Mouse (Mus musculus) liver, adult 2 months (tissue): ENCODE measurements around the gene Krcc1. TPM values are rescaled to one million over a fixed set of nuclear protein-coding genes. Genes with fewer than 3 reads are reported as not detected.
"Not testable (repeated sequence)": the region's sequence is repeated elsewhere in the genome, so short reads cannot be mapped to it uniquely, and the experiment has no call there.

Source experiments
- DNase-seq: peaks from one replicate; pipeline ENCODE4 v3.0.0-alpha.2; 2011; ENCODE audit warnings: low read depth, low spot score; ENCODE audit errors: extremely low read depth
- H3K27ac ChIP-seq: fragments of 200-500 bp; replicated peaks from 2 replicates; pipeline ENCODE4 v1.5.1; 2012; ENCODE audit warnings: low read depth, mild to moderate bottlenecking, control low read depth, inconsistent platforms, low read length; ENCODE audit not compliant: insufficient read depth
- H3K27me3 ChIP-seq: fragments of 200-500 bp; 2 replicates; pipeline ENCODE4 v1.6.1; 2012; ENCODE audit warnings: mild to moderate bottlenecking, moderate library complexity, low read length, inconsistent platforms; ENCODE audit not compliant: control insufficient read depth, insufficient read depth
- H3K36me3 ChIP-seq: fragments of 200-500 bp; 2 replicates; pipeline ENCODE4 v1.6.1; 2012; ENCODE audit warnings: low read length, inconsistent platforms; ENCODE audit not compliant: control insufficient read depth, insufficient read depth
- H3K4me1 ChIP-seq: fragments of 200-500 bp; 2 replicates; pipeline ENCODE4 v1.6.1; 2011; ENCODE audit warnings: low read length; ENCODE audit not compliant: control insufficient read depth, insufficient read depth
- H3K4me3 ChIP-seq: fragments of 200-500 bp; 2 replicates; pipeline ENCODE4 v1.5.1; 2011; ENCODE audit warnings: low read depth, mild to moderate bottlenecking, control low read depth, low read length, moderate library complexity; ENCODE audit not compliant: insufficient read depth
- H3K79me2 ChIP-seq: fragments of 200-500 bp; 2 replicates; pipeline ENCODE4 v1.6.1; 2012; ENCODE audit warnings: inconsistent platforms, mild to moderate bottlenecking, low read length, moderate library complexity; ENCODE audit not compliant: control insufficient read depth, insufficient read depth
- H3K9ac ChIP-seq: fragments of 200-500 bp; 2 replicates; pipeline ENCODE4 v1.6.1; 2012; ENCODE audit warnings: low read depth, mild to moderate bottlenecking, control low read depth, inconsistent platforms, low read length
- CTCF ChIP-seq: fragments of 200-500 bp; IDR thresholded peaks from 2 replicates; pipeline ENCODE4 v1.5.1; 2011; ENCODE audit warnings: low read depth, low read length, control low read depth
- POLR2A ChIP-seq: fragments of 200-500 bp; IDR thresholded peaks from 2 replicates; pipeline ENCODE4 v1.6.1; 2011; ENCODE audit warnings: low read length, control low read depth; ENCODE audit not compliant: insufficient read depth; ENCODE audit errors: extremely low read depth
- WGBS: fragments of 180-500 bp; shearing (Covaris S2); methylation state at CpG from one replicate; pipeline ENCODE4 v1.1.7; 2018; 5-methylcytosine and 5-hydroxymethylcytosine counted together
- polyA plus RNA-seq: library from polyadenylated mRNA; depleted of rRNA; stranded (reverse); fragments of >200 nt; gene quantifications from 2 replicates; pipeline ENCODE4 v1.2.3, GENCODE M21; 2012; rRNA removed
- total RNA-seq: library from RNA; depleted of rRNA; stranded (reverse); fragments of >200 nt; gene quantifications from 2 replicates; pipeline ENCODE4 v1.2.3, GENCODE M21; 2014; rRNA removed

Krcc1 gene
- total and polyA plus RNA-seq, 2 experiments, result 9.0 to 56.6 TPM

DNA sequence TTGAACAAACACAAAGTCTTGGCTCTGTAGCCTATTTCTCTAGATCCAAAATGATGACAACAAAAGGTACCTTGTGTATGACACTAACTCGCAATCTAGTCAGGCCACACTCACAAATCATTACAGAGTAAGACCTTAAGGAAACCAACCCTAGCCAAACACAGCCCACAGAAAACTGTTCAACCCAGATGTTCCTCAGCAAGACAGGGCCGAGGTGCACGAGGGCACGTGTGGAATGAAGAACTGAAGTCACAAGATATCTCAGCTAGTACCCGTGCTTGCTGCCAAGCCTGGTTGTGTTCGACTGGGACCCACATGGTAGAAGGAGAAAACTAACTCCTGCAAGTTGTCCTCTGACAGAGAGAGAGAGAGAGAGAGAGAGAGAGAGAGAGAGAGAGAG lies 58.4 kb downstream of the Krcc1 start:
- no peak for TF ChIP-seq CTCF
- TF ChIP-seq POLR2A, result no peak
- Histone ChIP-seq H3K36me3 (no peaks in the 10 kb centered on the region), H3K27me3 (no peaks in the 10 kb centered on the region), H3K9ac (no peak overlapping the region), H3K79me2 (no peaks in the 10 kb centered on the region), H3K27ac (no peak overlapping the region), H3K4me1 (no peaks in the 10 kb centered on the region), H3K4me3 (no peak overlapping the region)
- no peak for DNase-seq
- WGBS, result 78% methylated on average over 6 of the region's 6 CpGs

GRCm38 (mm10) chr6:71330486-71330885 lies 59.0 kb downstream of the Krcc1 start:
- Histone ChIP-seq H3K27me3 (no peaks in the 10 kb centered on the region), H3K27ac (no peak overlapping the region), H3K79me2 (no peaks in the 10 kb centered on the region), H3K9ac (no peak overlapping the region), H3K36me3 (no peaks in the 10 kb centered on the region), H3K4me1 (no peaks in the 10 kb centered on the region), H3K4me3 (no peak overlapping the region)
- TF ChIP-seq POLR2A (no peak), CTCF (no peak)
- DNase-seq, result no peak
- WGBS, result 85% methylated on average over 7 of the region's 7 CpGs

- not testable (repeated sequence) for H3K27ac ChIP-seq, H3K79me2 ChIP-seq, H3K27me3 ChIP-seq, H3K9ac ChIP-seq, H3K4me3 ChIP-seq, DNase-seq, H3K4me1 ChIP-seq, H3K36me3 ChIP-seq
- 81% methylated on average over 2 of the region's 4 CpGs for WGBS
Observed at GRCm38 (mm10) chr6:71331491-71331890, 60.0 kb downstream of the Krcc1 start.

DNA sequence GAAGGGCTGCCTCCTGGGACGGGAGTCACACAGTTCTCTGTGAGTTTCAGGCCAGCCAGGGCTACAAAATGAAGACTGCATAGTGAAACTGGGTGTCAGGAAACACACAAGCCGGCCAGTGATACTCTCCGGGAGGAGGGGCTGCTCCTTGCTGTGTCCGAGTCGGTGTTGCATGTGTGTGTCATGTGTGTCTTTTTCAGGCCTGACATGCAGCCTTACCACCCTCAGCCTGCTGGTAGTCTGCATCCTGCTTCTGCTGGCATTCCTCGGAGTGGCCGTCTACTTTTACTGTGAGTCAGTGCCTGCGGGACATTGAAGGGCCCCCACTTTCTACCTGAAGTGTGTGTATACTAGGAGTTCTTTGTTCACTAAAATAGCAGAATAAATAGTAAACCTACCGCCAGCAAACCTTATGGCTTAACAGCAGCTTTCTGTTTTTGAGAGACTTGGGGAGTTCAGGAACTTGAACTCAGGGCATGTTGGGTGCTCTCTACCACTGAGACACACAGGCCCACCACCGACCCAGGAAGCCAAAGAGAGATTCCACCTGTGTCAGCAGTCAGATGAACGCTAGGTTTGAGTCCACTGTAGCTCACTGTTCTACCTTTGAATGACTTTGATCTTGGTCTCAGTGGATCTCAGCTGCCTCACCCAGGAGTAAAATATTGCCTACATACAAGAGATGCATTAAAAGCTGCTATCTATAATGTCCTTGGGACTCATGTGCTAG lies 60.9 kb downstream of the Krcc1 start:
- Histone ChIP-seq H3K4me3 (no peak overlapping the region), H3K79me2 (no peaks in the 10 kb centered on the region), H3K4me1 (no peaks in the 10 kb centered on the region), H3K9ac (no peak overlapping the region), H3K36me3 (no peaks in the 10 kb centered on the region), H3K27me3 (no peaks in the 10 kb centered on the region), H3K27ac (no peak overlapping the region)
- no peak for TF ChIP-seq POLR2A
- no peak for TF ChIP-seq CTCF
- WGBS, result 88% methylated on average over 11 of the region's 11 CpGs
- no peak for DNase-seq

GRCm38 (mm10) chr6:71333031-71333430 lies 61.6 kb downstream of the Krcc1 start:
- 85% methylated on average over 3 of the region's 3 CpGs for WGBS
- H3K4me1 ChIP-seq, result no peaks in the 10 kb centered on the region
- DNase-seq, result peak; percentile 4
- H3K9ac ChIP-seq, result no peak overlapping the region
- H3K27ac ChIP-seq, result no peak overlapping the region
- H3K36me3 ChIP-seq, result no peaks in the 10 kb centered on the region
- TF ChIP-seq POLR2A, result no peak
- TF ChIP-seq CTCF, result no peak
- no peaks in the 10 kb centered on the region for H3K27me3 ChIP-seq
- no peak overlapping the region for H3K4me3 ChIP-seq
- no peaks in the 10 kb centered on the region for H3K79me2 ChIP-seq

- no peak overlapping the region for H3K9ac ChIP-seq
- H3K27me3 ChIP-seq, result no peaks in the 10 kb centered on the region
- H3K27ac ChIP-seq, result no peak overlapping the region
- no peak for DNase-seq
- no peaks in the 10 kb centered on the region for H3K4me1 ChIP-seq
- no peak overlapping the region for H3K4me3 ChIP-seq
- no peaks in the 10 kb centered on the region for H3K36me3 ChIP-seq
- WGBS, result 91% methylated on average over 11 of the region's 11 CpGs
- no peaks in the 10 kb centered on the region for H3K79me2 ChIP-seq
- TF ChIP-seq CTCF (no peak), POLR2A (no peak)
Observed at GRCm38 (mm10) chr6:71333578-71334273, 62.2 kb downstream of the Krcc1 start.

Other genes starting within 250 kb of the Krcc1 start
- gene Thnsl2, start 127.2 kb upstream of the Krcc1 start, total RNA-seq, result 54.5 and 69.7 TPM in 2 replicates
- 50.1 and 57.4 TPM in 2 replicates for gene Thnsl2, start 127.2 kb upstream of the Krcc1 start, polyA plus RNA-seq
- 4,448 and 10,515 TPM in 2 replicates for gene Fabp1, start 71.8 kb upstream of the Krcc1 start, total RNA-seq
- 1,879 and 1,952 TPM in 2 replicates for gene Fabp1, start 71.8 kb upstream of the Krcc1 start, polyA plus RNA-seq
- gene Smyd1, start 50.6 kb downstream of the Krcc1 start, total RNA-seq, result 2.0 and 3.7 TPM in 2 replicates
- gene Smyd1, start 50.6 kb downstream of the Krcc1 start, polyA plus RNA-seq, result 1.3 and 1.5 TPM in 2 replicates
- 0.18 and 0.20 TPM in 2 replicates for gene Cd8b1, start 51.1 kb downstream of the Krcc1 start, total RNA-seq
- gene Cd8b1, start 51.1 kb downstream of the Krcc1 start, polyA plus RNA-seq, result 0.18 and 0.22 TPM in 2 replicates
- 0.13 and 0.18 TPM in 2 replicates for gene Cd8a, start 101.8 kb downstream of the Krcc1 start, total RNA-seq
- gene Cd8a, start 101.8 kb downstream of the Krcc1 start, polyA plus RNA-seq, result 0.12 and 0.22 TPM in 2 replicates
- gene Rmnd5a, start 169.0 kb downstream of the Krcc1 start, total RNA-seq, result 125 and 136 TPM in 2 replicates
- gene Rmnd5a, start 169.0 kb downstream of the Krcc1 start, polyA plus RNA-seq, result 31.1 and 35.3 TPM in 2 replicates
- gene Rnf103, start 222.2 kb downstream of the Krcc1 start, total RNA-seq, result 70.7 and 73.3 TPM in 2 replicates
- gene Rnf103, start 222.2 kb downstream of the Krcc1 start, polyA plus RNA-seq, result 27.2 and 27.7 TPM in 2 replicates